Mouse (Mus musculus) G1E (cell line): Measurements from ENCODE around the gene Fam184b.

Source experiments
- CTCF ChIP-seq: IDR thresholded peaks from 2 replicates; pipeline ENCODE4 v1.5.1; 2012; ENCODE audit warnings: low read depth, low read length, inconsistent platforms, mixed read lengths
- GATA1 ChIP-seq: IDR thresholded peaks from 2 replicates; pipeline ENCODE4 v1.6.1; 2012; ENCODE audit warnings: borderline replicate concordance, low read length, inconsistent platforms, mixed read lengths
- GATA2 ChIP-seq: IDR thresholded peaks from 2 replicates; pipeline ENCODE4 v1.6.1; 2012; ENCODE audit warnings: low read depth, low read length, inconsistent platforms, borderline replicate concordance
- POLR2AphosphoS5 ChIP-seq: IDR thresholded peaks from 2 replicates; pipeline ENCODE4 v1.6.1; 2012; ENCODE audit warnings: low read depth, low read length, inconsistent platforms; ENCODE audit not compliant: insufficient replicate concordance
- TAL1 ChIP-seq: conservative IDR thresholded peaks from 2 replicates; pipeline ENCODE4 v1.6.1; 2012; ENCODE audit warnings: low read depth, low read length, inconsistent platforms, mixed read lengths

DNA sequence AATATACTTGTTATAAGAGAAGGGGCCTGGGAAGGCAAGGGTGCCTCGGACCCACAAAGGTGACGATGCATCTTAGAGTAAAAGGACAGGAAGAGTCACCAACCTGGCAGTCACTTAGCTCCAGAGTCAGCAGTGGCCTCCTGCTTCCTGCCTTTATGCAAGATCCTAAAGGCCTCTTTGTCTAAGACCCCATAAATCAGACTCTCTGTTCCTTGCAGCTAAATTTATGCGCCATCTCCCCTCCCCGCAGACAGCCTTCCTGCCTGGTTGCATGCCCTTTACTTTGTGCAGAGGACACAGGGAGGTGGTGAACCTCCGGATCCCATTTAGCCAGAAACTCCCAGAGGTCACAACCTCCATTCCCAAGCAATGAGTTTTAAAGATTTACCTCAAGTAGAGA lies 66.6 kb downstream of the Fam184b start:
- TF ChIP-seq GATA1 (no peak), CTCF (no peak), TAL1 (no peak), POLR2AphosphoS5 (no peak), GATA2 (no peak)
